In the genomic region with DNA sequence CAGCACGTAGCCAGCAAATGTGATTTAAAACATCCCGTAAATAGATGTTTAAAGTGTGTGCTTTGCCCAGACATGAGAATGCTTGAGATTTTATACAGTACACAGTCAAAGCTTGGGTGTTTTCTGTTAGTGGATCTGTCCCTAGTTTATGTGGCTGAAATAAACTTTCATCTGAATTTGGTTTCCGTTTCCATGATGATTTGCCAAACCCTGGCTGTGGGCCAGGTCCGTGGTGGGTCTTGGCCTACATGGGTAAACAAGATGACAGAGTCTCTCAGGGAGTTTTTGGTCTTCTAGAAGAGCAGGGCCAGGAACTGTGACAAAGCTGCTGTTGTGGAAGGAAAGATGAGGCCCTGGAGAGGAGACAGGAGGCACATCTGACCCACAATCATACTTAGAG, we compare ENCODE assay signal across 9 mouse cellular contexts.
DNase-seq lines count a peak whose midpoint lies in the region; ATAC-seq lines count a peak whose summit lies in the region.
"Had no signal": no experiment of that assay in that cellular context is flagged by ENCODE, and none has a peak within 500 bp of the region (broad histone marks: within the 10 kb centered on the region; RNA-seq: fewer than 3 reads in every experiment).

No protein-coding gene starts in this region.

- H3K36me3 ChIP-seq in heart, embryonic 11.5 days (ENCODE audit: control insufficient read depth, insufficient read depth, low read length): no peaks in the 10 kb centered on the region
- H3K36me3 ChIP-seq in embryonic facial prominence, embryonic 15.5 days: no peaks in the 10 kb centered on the region
- no peaks in the 10 kb centered on the region for H3K36me3 ChIP-seq in midbrain, embryonic 13.5 days

- ATAC-seq in heart, embryonic 11.5 days (replicated peaks; ENCODE audit: insufficient number of reproducible peaks, low FRiP score, low TSS enrichment): no peak
- no peak for ATAC-seq in embryonic facial prominence, embryonic 15.5 days (ENCODE audit: insufficient number of reproducible peaks, low FRiP score, low TSS enrichment, low read depth)
- no peak for ATAC-seq in midbrain, embryonic 13.5 days
- no peak for ATAC-seq in erythroblast, adult 5-6 weeks (replicated peaks; ENCODE audit: low FRiP score, poor library complexity, severe bottlenecking)

- H3K4me3 ChIP-seq in heart, embryonic 11.5 days (ENCODE audit: low read depth, low read length): no peak overlapping the region
- H3K4me3 ChIP-seq in embryonic facial prominence, embryonic 15.5 days (replicated peaks): no peak overlapping the region
- H3K4me3 ChIP-seq in midbrain, embryonic 13.5 days (replicated peaks): no peak overlapping the region
- H3K4me3 ChIP-seq: erythroblast, embryonic 14.5 days had no signal

- H3K9ac ChIP-seq in heart, embryonic 11.5 days (ENCODE audit: low read depth, low read length): no peak overlapping the region
- no peak overlapping the region for H3K9ac ChIP-seq in embryonic facial prominence, embryonic 15.5 days
- no peak overlapping the region for H3K9ac ChIP-seq in midbrain, embryonic 13.5 days (replicated peaks)

- peaks cover 40% of the 10 kb centered on the region for H3K4me1 ChIP-seq in heart, embryonic 11.5 days (ENCODE audit: control insufficient read depth, insufficient read depth, low read length)
- H3K4me1 ChIP-seq in embryonic facial prominence, embryonic 15.5 days: peaks cover 14% of the 10 kb centered on the region
- H3K4me1 ChIP-seq in midbrain, embryonic 13.5 days (replicated peaks): peaks cover 7% of the 10 kb centered on the region; the same call in 1 of the 2 replicates

- no peak overlapping the region for H3K27ac ChIP-seq in heart, embryonic 11.5 days (ENCODE audit: low read depth, low read length)
- H3K27ac ChIP-seq in embryonic facial prominence, embryonic 15.5 days (replicated peaks): peak overlapping the region; percentile 67
- no peak overlapping the region for H3K27ac ChIP-seq in midbrain, embryonic 13.5 days

- peak; percentile 95 for DNase-seq in heart, adult 11 months
- peak; percentile 90 for DNase-seq in CD4-positive helper T cell, adult 2 months (ENCODE audit: low read depth, low spot score)
- DNase-seq in kidney, postnatal 14 days: peak; percentile 53
- no peak for DNase-seq in retina, embryonic 14.5 days (ENCODE audit: low spot score)

- 82% methylated on average over 4 of the region's 4 CpGs for WGBS in heart, embryonic 11.5 days (ENCODE audit: insufficient replicate concordance)
- WGBS in embryonic facial prominence, embryonic 15.5 days: 37% methylated on average over 4 of the region's 4 CpGs
- WGBS in midbrain, embryonic 13.5 days: 91% methylated on average over 4 of the region's 4 CpGs

- no peaks in the 10 kb centered on the region for H3K27me3 ChIP-seq in heart, embryonic 11.5 days (ENCODE audit: control insufficient read depth, insufficient read depth, low read length)
- no peaks in the 10 kb centered on the region for H3K27me3 ChIP-seq in embryonic facial prominence, embryonic 15.5 days
- no peaks in the 10 kb centered on the region for H3K27me3 ChIP-seq in midbrain, embryonic 13.5 days

- no peaks in the 10 kb centered on the region for H3K9me3 ChIP-seq in heart, embryonic 11.5 days (replicated peaks; ENCODE audit: control insufficient read depth, low read length)
- no peaks in the 10 kb centered on the region for H3K9me3 ChIP-seq in embryonic facial prominence, embryonic 15.5 days (replicated peaks)
- H3K9me3 ChIP-seq in midbrain, embryonic 13.5 days: no peaks in the 10 kb centered on the region

- H3K4me2 ChIP-seq in heart, embryonic 11.5 days: no peak overlapping the region
- no peak overlapping the region for H3K4me2 ChIP-seq in embryonic facial prominence, embryonic 15.5 days (replicated peaks)
- no peak overlapping the region for H3K4me2 ChIP-seq in midbrain, embryonic 13.5 days (replicated peaks)
